Mouse (Mus musculus) liver, embryonic 13.5 days (tissue): ENCODE measurements around the gene Lce3b. TPM values are rescaled to one million over a fixed set of nuclear protein-coding genes. Genes with fewer than 3 reads are reported as not detected.

Source experiments
- ATAC-seq: fragments of 200-750 bp; cut with Nextera tagmentation; 2 replicates; pipeline ENCODE4 v1.8.0; 2017; ENCODE audit warnings: low read depth, mild to moderate bottlenecking, moderate number of reproducible peaks, moderate library complexity
- DNase-seq: peaks from one replicate; pipeline ENCODE4 v3.0.0; 2022
- H3K27ac ChIP-seq: fragments of 300-500 bp; sonication (generic); 2 replicates; pipeline ENCODE4 v1.5.1; 2015; ENCODE audit warnings: moderate library complexity, mild to moderate bottlenecking, inconsistent platforms
- H3K27me3 ChIP-seq: fragments of 300-500 bp; sonication (generic); 2 replicates; pipeline ENCODE4 v1.6.1; 2015; ENCODE audit warnings: mild to moderate bottlenecking, inconsistent platforms
- H3K36me3 ChIP-seq: fragments of 300-500 bp; sonication (generic); 2 replicates; pipeline ENCODE4 v1.6.1; 2015; ENCODE audit warnings: mild to moderate bottlenecking, inconsistent platforms
- H3K4me1 ChIP-seq: fragments of 300-500 bp; sonication (generic); replicated peaks from 2 replicates; pipeline ENCODE4 v1.6.1; 2015; ENCODE audit warnings: inconsistent platforms
- H3K4me2 ChIP-seq: fragments of 300-500 bp; sonication (generic); 2 replicates; pipeline ENCODE4 v1.6.1; 2015; ENCODE audit warnings: inconsistent platforms, mild to moderate bottlenecking, moderate library complexity
- H3K4me3 ChIP-seq: fragments of 300-500 bp; sonication (generic); replicated peaks from 2 replicates; pipeline ENCODE4 v1.5.1; 2015; ENCODE audit warnings: mild to moderate bottlenecking, inconsistent platforms
- H3K9ac ChIP-seq: fragments of 300-500 bp; sonication (generic); 2 replicates; pipeline ENCODE4 v1.6.1; 2015; ENCODE audit warnings: mild to moderate bottlenecking, inconsistent platforms
- H3K9me3 ChIP-seq: fragments of 300-500 bp; sonication (generic); replicated peaks from 2 replicates; pipeline ENCODE4 v1.6.1; 2016; ENCODE audit warnings: inconsistent platforms
- WGBS: fragments of 180-500 bp; shearing (Covaris S2); methylation state at CpG from one replicate; pipeline ENCODE4 v1.1.7; 2015; ENCODE audit not compliant: insufficient replicate concordance; 5-methylcytosine and 5-hydroxymethylcytosine counted together
- polyA plus RNA-seq: library from polyadenylated mRNA; unstranded; fragments of >200 nt; fragmentation: Nextera tagmentation; extraction: Ambion mirVana; gene quantifications from 2 replicates; pipeline ENCODE4 v1.2.1, GENCODE M21; 2015

The Lce3b gene
- polyA plus RNA-seq, 1 experiment from 2014 or later: not detected

DNA sequence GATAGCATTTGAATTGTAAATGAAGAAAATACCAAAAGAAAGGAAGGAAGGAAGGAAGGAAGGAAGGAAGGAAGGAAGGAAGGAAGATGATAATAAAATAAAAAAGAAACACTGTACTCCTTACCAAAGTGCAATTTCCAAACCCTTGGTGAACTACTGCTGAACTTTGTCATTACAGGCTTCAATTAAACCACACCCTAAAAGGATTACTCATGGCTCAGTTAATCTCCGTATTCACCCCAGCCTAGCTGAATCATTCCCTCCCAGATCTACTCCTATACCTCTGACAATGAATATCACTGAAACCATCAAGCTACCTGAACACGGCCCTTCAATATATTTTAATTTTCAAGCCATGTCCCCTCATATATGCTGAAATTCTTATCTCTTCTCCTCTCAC lies 45.7 kb downstream of the Lce3b start:
- 69% methylated on average over 2 of the region's 2 CpGs for WGBS
- no peak for ATAC-seq
- H3K4me3 ChIP-seq: no peak overlapping the region

More for the DNA sequence above, 45.7 kb downstream of the Lce3b start:
- no peaks in the 10 kb centered on the region for H3K9me3 ChIP-seq
- no peaks in the 10 kb centered on the region for H3K36me3 ChIP-seq
- no peak overlapping the region for H3K9ac ChIP-seq
- no peaks in the 10 kb centered on the region for H3K4me1 ChIP-seq
- H3K4me2 ChIP-seq: no peak overlapping the region
- H3K27me3 ChIP-seq: no peaks in the 10 kb centered on the region
- no peak overlapping the region for H3K27ac ChIP-seq
- DNase-seq: no peak

Other genes starting within 250 kb of the Lce3b start
- gene Lce1d, start 245.8 kb upstream of the Lce3b start, polyA plus RNA-seq: not detected in 2 replicates
- gene Lce1e, start 223.9 kb upstream of the Lce3b start, polyA plus RNA-seq: not detected in 2 replicates
- not detected in 2 replicates for gene Lce1f, start 212.6 kb upstream of the Lce3b start, polyA plus RNA-seq
- not detected in 2 replicates for gene Gm38119, start 193.9 kb upstream of the Lce3b start, polyA plus RNA-seq
- gene Lce1g, start 180.6 kb upstream of the Lce3b start, polyA plus RNA-seq: not detected in 2 replicates
- gene Lce1h, start 167.9 kb upstream of the Lce3b start, polyA plus RNA-seq: not detected in 2 replicates
- not detected in 2 replicates for gene Lce1i, start 154.1 kb upstream of the Lce3b start, polyA plus RNA-seq
- gene Lce1j, start 142.5 kb upstream of the Lce3b start, polyA plus RNA-seq: not detected in 2 replicates
- not detected in 2 replicates for gene Lce1k, start 125.1 kb upstream of the Lce3b start, polyA plus RNA-seq
- gene Kprp, start 105.7 kb upstream of the Lce3b start, polyA plus RNA-seq: not detected in 2 replicates
- gene Lce1l, start 81.7 kb upstream of the Lce3b start, polyA plus RNA-seq: not detected in 2 replicates
- gene 2310050C09Rik, start 62.8 kb upstream of the Lce3b start, polyA plus RNA-seq: not detected in 2 replicates
- not detected in 2 replicates for gene Lce3a, start 6.7 kb upstream of the Lce3b start, polyA plus RNA-seq
- not detected in 2 replicates for gene Lce3c, start 11.5 kb downstream of the Lce3b start, polyA plus RNA-seq
- not detected in 2 replicates for gene Lce3d, start 24.4 kb downstream of the Lce3b start, polyA plus RNA-seq
- gene Lce3e, start 34.1 kb downstream of the Lce3b start, polyA plus RNA-seq: not detected in 2 replicates
- not detected in 2 replicates for gene Lce3f, start 59.2 kb downstream of the Lce3b start, polyA plus RNA-seq
- not detected in 2 replicates for gene Crct1, start 82.7 kb downstream of the Lce3b start, polyA plus RNA-seq
- not detected in 2 replicates for gene Lce1m, start 86.1 kb downstream of the Lce3b start, polyA plus RNA-seq
- not detected in 2 replicates for gene Gm4858, start 135.8 kb downstream of the Lce3b start, polyA plus RNA-seq
- gene Crnn, start 211.8 kb downstream of the Lce3b start, polyA plus RNA-seq: not detected in 2 replicates